ENCODE assay signal across 8 mouse cellular contexts in genomic region chr5:114130698-114131520, GRCm38 (mm10). TPM values are rescaled to one million over a fixed set of nuclear protein-coding genes. Genes with fewer than 3 reads are reported as not detected.
DNase-seq lines count a peak whose midpoint lies in the region; ATAC-seq lines count a peak whose summit lies in the region.

No protein-coding gene starts in this region.

- peaks cover 19% of the 10 kb centered on the region for H3K4me1 ChIP-seq in hindbrain, embryonic 16.5 days (ENCODE audit: control insufficient read depth, insufficient read depth, low read depth, low read length)

- no peaks in the 10 kb centered on the region for H3K27me3 ChIP-seq in hindbrain, embryonic 16.5 days (replicated peaks; ENCODE audit: control insufficient read depth, insufficient read depth, low read length)

- WGBS in hindbrain, embryonic 16.5 days = under 1% methylated on average over 81 of the region's 87 CpGs

- peak; percentile 97 for DNase-seq in ZHBTc4 (ENCODE audit: low read depth, low spot score)
- DNase-seq in cerebellum, postnatal 4 days (ENCODE audit: low spot score in 2 of 2) = peak; percentile 94 to 97
- DNase-seq in gastrocnemius, adult 18-20 months (ENCODE audit: low spot score) = peak; percentile 93
- peak; percentile 91 to 93 for DNase-seq in left cerebral cortex, adult 18-20 months (ENCODE audit: low spot score in 2 of 2)
- DNase-seq in lung, postnatal 4 days = peak; percentile 93 to 95
- peak; percentile 96 for DNase-seq in retina, postnatal 1 day
- DNase-seq in thymus, postnatal 4 days = peak; percentile 96

- peak overlapping the region; percentile 94 for H3K4me3 ChIP-seq in hindbrain, embryonic 16.5 days (ENCODE audit: low read length)

- peak overlapping the region; percentile 68 for H3K9ac ChIP-seq in hindbrain, embryonic 16.5 days (ENCODE audit: low read depth, low read length)

- no peaks in the 10 kb centered on the region for H3K36me3 ChIP-seq in hindbrain, embryonic 16.5 days (ENCODE audit: control insufficient read depth, insufficient read depth, low read length)

- peak overlapping the region; percentile 54; the same call in 1 of the 2 replicates for H3K27ac ChIP-seq in hindbrain, embryonic 16.5 days (ENCODE audit: low read depth, low read length)

- no peaks in the 10 kb centered on the region for H3K9me3 ChIP-seq in hindbrain, embryonic 16.5 days (ENCODE audit: control insufficient read depth, low read length)

- peak overlapping the region; percentile 99 for H3K4me2 ChIP-seq in hindbrain, embryonic 16.5 days (ENCODE audit: low read length)

- ATAC-seq in hindbrain, embryonic 16.5 days = peak; percentile 97

RNA-seq across cellular contexts. Expression of gene Ung, which starts 0.7 kb away (rescaled TPM):
- 1 to 10 TPM; 6.0 to 9.2 TPM for total RNA-seq in gastrocnemius, adult 18-20 months (2021)
- 12.1 and 14.4 TPM in 2 replicates for polyA plus RNA-seq in hindbrain, embryonic 16.5 days (2015; fragmentation: Nextera tagmentation; extraction: Ambion mirVana)
- 1 to 10 TPM; 1.6 to 3.4 TPM for total RNA-seq in left cerebral cortex, adult 18-20 months (2021)

RNA-seq across cellular contexts. Expression of gene Alkbh2, which starts 2.9 kb away (rescaled TPM):
- 1 to 10 TPM in 1 of 2 experiments, under 1 TPM in 1; 0.53 to 1.0 TPM for total RNA-seq in gastrocnemius, adult 18-20 months (2021)
- 4.9 and 6.4 TPM in 2 replicates for polyA plus RNA-seq in hindbrain, embryonic 16.5 days (2015; fragmentation: Nextera tagmentation; extraction: Ambion mirVana)
- 1 to 10 TPM; 5.6 to 5.7 TPM for total RNA-seq in left cerebral cortex, adult 18-20 months (2021)

RNA-seq across cellular contexts. Expression of gene Acacb, which starts 15.4 kb away (rescaled TPM):
- total RNA-seq in gastrocnemius, adult 18-20 months (2021) = 100 to 1,000 TPM; 154 to 158 TPM
- 5.4 and 5.5 TPM in 2 replicates for polyA plus RNA-seq in hindbrain, embryonic 16.5 days (2015; fragmentation: Nextera tagmentation; extraction: Ambion mirVana)
- 1 to 10 TPM; 2.8 to 6.2 TPM for total RNA-seq in left cerebral cortex, adult 18-20 months (2021)

RNA-seq across cellular contexts. Expression of gene Svop, which starts 39.5 kb away (rescaled TPM):
- total RNA-seq in gastrocnemius, adult 18-20 months (2021) = not detected
- polyA plus RNA-seq in hindbrain, embryonic 16.5 days (2015; fragmentation: Nextera tagmentation; extraction: Ambion mirVana) = 97.2 and 98.7 TPM in 2 replicates
- 100 to 1,000 TPM; 187 to 192 TPM for total RNA-seq in left cerebral cortex, adult 18-20 months (2021)

Comparison
In these comparisons a context has a peak if more than half of its experiments do, and no peak if none do; other contexts are left out.
1. Peak in every context shown above with its lines: DNase-seq, ATAC-seq, H3K4me3 ChIP-seq and H3K27ac ChIP-seq.
2. RNA of gene Acacb, which starts 15.4 kb away (total RNA-seq): 154 to 158 TPM in gastrocnemius, adult 18-20 months; 2.8 to 6.2 TPM in left cerebral cortex, adult 18-20 months; every median in the first group is over 10 times any median in the second.